Comparison of ENCODE assay signal across 9 mouse cellular contexts in the genomic region with DNA sequence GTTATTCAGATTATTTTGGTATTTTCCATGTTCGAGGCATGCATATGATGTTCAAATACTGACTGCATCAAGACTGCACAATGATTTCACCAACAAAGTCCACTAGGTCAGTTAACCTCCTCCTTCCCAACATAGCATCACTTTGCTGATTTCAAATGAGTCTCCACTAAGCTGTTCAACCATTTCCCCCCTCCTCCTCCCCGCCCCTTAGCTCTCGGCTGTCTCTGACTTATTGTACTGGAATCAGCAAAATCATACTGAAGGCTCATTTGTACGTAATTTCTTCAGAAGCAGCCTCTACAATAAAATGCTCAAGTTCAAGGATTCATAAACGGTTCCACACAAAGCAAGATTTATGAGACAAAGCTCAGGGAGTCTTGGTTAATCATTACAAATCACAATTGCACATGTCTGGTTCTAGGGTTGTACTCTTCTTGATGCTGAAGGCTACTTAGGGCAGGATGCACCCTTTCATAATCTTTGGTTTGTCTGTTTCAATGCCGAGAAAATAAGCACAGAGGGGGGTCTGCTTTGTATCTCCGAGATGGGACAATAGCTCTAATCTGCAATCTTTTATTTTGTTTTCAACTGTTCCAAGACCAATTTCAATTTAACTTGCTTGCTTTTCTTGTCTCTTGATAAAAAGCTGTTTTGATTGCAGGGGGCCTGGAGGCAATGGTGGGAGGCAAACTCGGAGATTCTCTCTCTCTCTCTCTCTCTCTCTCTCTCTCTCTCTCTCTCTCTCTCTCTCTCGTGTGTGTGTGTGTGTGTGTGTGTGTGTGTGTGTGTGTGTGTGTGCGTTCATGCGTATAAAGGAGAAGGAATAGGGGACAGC.
DNase-seq lines count a peak whose midpoint lies in the region; ATAC-seq and TF ChIP-seq lines count a peak whose summit lies in the region.
"Had no signal": no experiment of that assay in that cellular context is flagged by ENCODE, and none has a peak within 500 bp of the region (broad histone marks: within the 10 kb centered on the region; RNA-seq: fewer than 3 reads in every experiment).

No protein-coding gene starts in this region.

- TF ChIP-seq EP300 in liver, postnatal 0 days (IDR thresholded peaks at IDR 0.05; ENCODE audit: low read depth) = no peak

- TF ChIP-seq CTCF in liver, adult 2 months (IDR thresholded peaks at IDR 0.05; ENCODE audit: low read depth, low read length) = no peak
- no peak for TF ChIP-seq CTCF in liver, postnatal 0 days (IDR thresholded peaks at IDR 0.05; ENCODE audit: low read depth)
- TF ChIP-seq CTCF in cortical plate, adult 2 months (IDR thresholded peaks at IDR 0.05; ENCODE audit: extremely low read depth, insufficient read depth, low read length) = no peak

- no peaks in the 10 kb centered on the region for H3K79me2 ChIP-seq in liver, adult 2 months (ENCODE audit: control insufficient read depth, insufficient read depth, low read length)

- no peak for TF ChIP-seq POLR2A in liver, adult 2 months (IDR thresholded peaks at IDR 0.05; ENCODE audit: extremely low read depth, insufficient read depth, low read length)
- no peak for TF ChIP-seq POLR2A in cortical plate, adult 2 months (IDR thresholded peaks at IDR 0.05; ENCODE audit: extremely low read depth, insufficient read depth, low read length)

- no peak for ATAC-seq in liver, postnatal 0 days
- ATAC-seq in intestine, embryonic 14.5 days (replicated peaks; ENCODE audit: low FRiP score, low TSS enrichment, low read depth) = peak; percentile 64
- peak; percentile 42; the same call in 1 of the 2 replicates for ATAC-seq in neural tube, embryonic 15.5 days (ENCODE audit: low FRiP score)

- DNase-seq in liver, adult 2 months (ENCODE audit: extremely low read depth, low read depth, low spot score) = peak; percentile 10
- DNase-seq in liver, postnatal 0 days = no peak
- peak; percentile 55 for DNase-seq in intestine, embryonic 14.5 days (ENCODE audit: low spot score)
- DNase-seq in layer of hippocampus, adult 9-11 months = no peak
- DNase-seq in urinary bladder, postnatal 25 days (ENCODE audit: low spot score) = no peak
- DNase-seq in left cerebral cortex, postnatal 25 days (ENCODE audit: low spot score in 2 of 2) = no peak

- intact Hi-C loops in left cerebral cortex, postnatal 25 days (cut with DNase I) = no loop called here

- no peaks in the 10 kb centered on the region for H3K27me3 ChIP-seq in liver, adult 2 months (ENCODE audit: control insufficient read depth, insufficient read depth, low read length)
- H3K27me3 ChIP-seq in liver, postnatal 0 days (ENCODE audit: insufficient read depth, low read length) = no peaks in the 10 kb centered on the region
- H3K27me3 ChIP-seq in intestine, embryonic 14.5 days (replicated peaks; ENCODE audit: control insufficient read depth, insufficient read depth, low read length) = no peaks in the 10 kb centered on the region
- H3K27me3 ChIP-seq in neural tube, embryonic 15.5 days (replicated peaks) = no peaks in the 10 kb centered on the region

- H3K9me3 ChIP-seq in liver, postnatal 0 days (ENCODE audit: low read length) = no peaks in the 10 kb centered on the region
- H3K9me3 ChIP-seq in intestine, embryonic 14.5 days (ENCODE audit: control insufficient read depth, low read length) = no peaks in the 10 kb centered on the region
- H3K9me3 ChIP-seq in neural tube, embryonic 15.5 days (replicated peaks) = no peaks in the 10 kb centered on the region

- H3K4me1 ChIP-seq in liver, adult 2 months (ENCODE audit: control insufficient read depth, insufficient read depth, low read length) = no peaks in the 10 kb centered on the region; the same call in 1 of the 2 replicates
- no peaks in the 10 kb centered on the region for H3K4me1 ChIP-seq in liver, postnatal 0 days (ENCODE audit: insufficient read depth)
- H3K4me1 ChIP-seq in cortical plate, adult 2 months (ENCODE audit: control insufficient read depth, insufficient read depth, low read length) = peaks cover 3% of the 10 kb centered on the region; the same call in 1 of the 2 replicates
- peaks cover 7% of the 10 kb centered on the region; the same call in 1 of the 2 replicates for H3K4me1 ChIP-seq in intestine, embryonic 14.5 days (replicated peaks; ENCODE audit: control insufficient read depth, insufficient read depth, low read length)
- peaks cover 19% of the 10 kb centered on the region for H3K4me1 ChIP-seq in neural tube, embryonic 15.5 days

- H3K4me3 ChIP-seq in liver, adult 2 months (ENCODE audit: insufficient read depth, low read depth, low read length) = no peak overlapping the region
- no peak overlapping the region for H3K4me3 ChIP-seq in liver, postnatal 0 days (ENCODE audit: low read depth, low read length)
- no peak overlapping the region for H3K4me3 ChIP-seq in cortical plate, adult 2 months (ENCODE audit: insufficient read depth, low read length)
- no peak overlapping the region for H3K4me3 ChIP-seq in intestine, embryonic 14.5 days (ENCODE audit: low read depth, low read length)
- no peak overlapping the region for H3K4me3 ChIP-seq in neural tube, embryonic 15.5 days (replicated peaks)

- H3K36me3 ChIP-seq in liver, adult 2 months (ENCODE audit: control insufficient read depth, insufficient read depth, low read length) = no peaks in the 10 kb centered on the region
- H3K36me3 ChIP-seq in liver, postnatal 0 days (replicated peaks; ENCODE audit: insufficient read depth, low read length) = no peaks in the 10 kb centered on the region
- no peaks in the 10 kb centered on the region for H3K36me3 ChIP-seq in intestine, embryonic 14.5 days (ENCODE audit: control insufficient read depth, insufficient read depth, low read length)
- H3K36me3 ChIP-seq in neural tube, embryonic 15.5 days = no peaks in the 10 kb centered on the region

- 63% methylated on average over 11 of the region's 11 CpGs for WGBS in liver, adult 2 months
- 63% methylated on average over 10 of the region's 11 CpGs for WGBS in liver, postnatal 0 days (ENCODE audit: insufficient replicate concordance)
- 33% methylated on average over 10 of the region's 11 CpGs for WGBS in intestine, embryonic 14.5 days
- WGBS in neural tube, embryonic 15.5 days = 22% methylated on average over 10 of the region's 11 CpGs

- H3K4me2 ChIP-seq in liver, postnatal 0 days (ENCODE audit: low read depth, low read length) = no peak overlapping the region
- no peak overlapping the region for H3K4me2 ChIP-seq in intestine, embryonic 14.5 days (ENCODE audit: low read length)
- H3K4me2 ChIP-seq in neural tube, embryonic 15.5 days = no peak overlapping the region
- H3K4me2 ChIP-seq: liver, embryonic 11.5 days had no signal

- H3K9ac ChIP-seq in liver, adult 2 months (ENCODE audit: low read depth, low read length) = no peak overlapping the region
- H3K9ac ChIP-seq in liver, postnatal 0 days (replicated peaks) = no peak overlapping the region
- no peak overlapping the region for H3K9ac ChIP-seq in intestine, embryonic 14.5 days (ENCODE audit: low read length)
- no peak overlapping the region for H3K9ac ChIP-seq in neural tube, embryonic 15.5 days (replicated peaks)

- H3K27ac ChIP-seq in liver, adult 2 months (replicated peaks; ENCODE audit: insufficient read depth, low read depth, low read length) = no peak overlapping the region
- no peak overlapping the region for H3K27ac ChIP-seq in liver, postnatal 0 days (ENCODE audit: low read depth)
- H3K27ac ChIP-seq in cortical plate, adult 2 months (ENCODE audit: insufficient read depth, low read length) = peak overlapping the region; percentile 0
- no peak overlapping the region for H3K27ac ChIP-seq in intestine, embryonic 14.5 days (ENCODE audit: low read depth)
- H3K27ac ChIP-seq in neural tube, embryonic 15.5 days (replicated peaks) = peak overlapping the region; percentile 19; the same call in 1 of the 2 replicates

Comparison
In these comparisons a context has a peak if more than half of its experiments do, and no peak if none do; other contexts are left out.
1. DNase-seq: peak in liver, adult 2 months (single experiment) and intestine, embryonic 14.5 days (single experiment); none in liver, postnatal 0 days (single experiment), layer of hippocampus, adult 9-11 months (single experiment), urinary bladder, postnatal 25 days (single experiment) and left cerebral cortex, postnatal 25 days (0 of 2).
2. H3K27ac ChIP-seq: peak in cortical plate, adult 2 months (single experiment) and neural tube, embryonic 15.5 days (single experiment); none in liver, adult 2 months (single experiment), liver, postnatal 0 days (single experiment) and intestine, embryonic 14.5 days (single experiment).